Mouse (Mus musculus) neutrophil, adult 83 days (primary cell): Measurements from ENCODE around the gene Prtg. TPM values are rescaled to one million over a fixed set of nuclear protein-coding genes. Genes with fewer than 3 reads are reported as not detected.

Experiments used
- total RNA-seq, 2 experiments: library from RNA; stranded (reverse); gene quantifications; one replicate each; pipeline ENCODE4 v1.2.4; 2023

The Prtg gene
- total RNA-seq = not detected

GRCm38 (mm10) chr9:72806731-72807419 lies at the start of gene Prtg:
TSS of gene Prtg (plus strand) at chr9:72806874.

GRCm38 (mm10) chr9:72925021-72925934 lies 118.6 kb downstream of the Prtg start, which contains the start of gene Pygo1:
TSS of gene Pygo1 (plus strand) at chr9:72925645.

GRCm38 (mm10) chr9:72958521-72959450 lies 152.1 kb downstream of the Prtg start, which contains the start of the genes Dyx1c1 and Gm44503:
TSS of gene Dyx1c1 (plus strand) at chr9:72958785.
TSS of gene Gm44503 (plus strand) at chr9:72958852.

Other genes starting within 250 kb of the Prtg start
- 100 to 1,000 TPM; 117 to 135 TPM for gene Nedd4, start 144.5 kb upstream of the Prtg start, total RNA-seq
- gene Pygo1, start 118.8 kb downstream of the Prtg start, total RNA-seq = not detected
- gene Dyx1c1, start 151.9 kb downstream of the Prtg start, total RNA-seq = under 1 TPM; 0.28 to 0.57 TPM
- under 1 TPM in 1 of 2 experiments, not detected in 1; 0.24 TPM for gene Gm44503, start 152.0 kb downstream of the Prtg start, total RNA-seq
- 1 to 10 TPM; 3.4 to 3.7 TPM for gene Ccpg1os, start 178.5 kb downstream of the Prtg start, total RNA-seq
- gene Ccpg1, start 178.6 kb downstream of the Prtg start, total RNA-seq = 100 to 1,000 TPM; 285 to 302 TPM
- gene Pigb, start 233.5 kb downstream of the Prtg start, total RNA-seq = 10 to 100 TPM; 27.5 to 28.1 TPM
- gene Rab27a, start 238.0 kb downstream of the Prtg start, total RNA-seq = 100 to 1,000 TPM; 186 to 204 TPM